Mouse (Mus musculus) spleen, postnatal 36 days (tissue): ENCODE measurements around the gene Rtn4rl1.
"Not testable (repeated sequence)": the region's sequence is repeated elsewhere in the genome, so short reads cannot be mapped to it uniquely, and the experiment has no call there.

Source experiments
- DNase-seq, 2 experiments: peaks; one replicate each; pipeline ENCODE4 v3.0.0; 2022; ENCODE audit warnings: low spot score in 2 of 2, mixed read lengths in 1 of 2

Gene Rtn4rl1

DNA sequence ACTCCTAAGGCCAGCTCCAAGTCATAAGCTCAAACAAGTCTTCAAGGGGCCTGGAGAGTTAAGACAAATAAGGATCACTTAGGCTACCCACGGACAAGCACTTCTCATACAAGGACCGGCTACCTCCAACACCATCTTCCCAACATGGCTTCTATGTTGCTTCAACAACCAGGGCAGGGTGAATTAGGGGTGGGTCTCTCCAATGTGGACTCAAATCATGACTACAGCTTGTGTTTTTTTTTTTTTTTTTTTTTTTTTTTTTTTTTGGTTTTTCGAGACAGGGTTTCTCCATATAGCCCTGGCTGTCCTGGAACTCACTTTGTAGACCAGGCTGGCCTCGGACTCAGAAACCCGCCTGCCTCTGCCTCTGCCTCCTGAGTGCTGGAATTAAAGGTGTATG, 102.0 kb downstream of the Rtn4rl1 start:
- not testable (repeated sequence) for DNase-seq

DNA sequence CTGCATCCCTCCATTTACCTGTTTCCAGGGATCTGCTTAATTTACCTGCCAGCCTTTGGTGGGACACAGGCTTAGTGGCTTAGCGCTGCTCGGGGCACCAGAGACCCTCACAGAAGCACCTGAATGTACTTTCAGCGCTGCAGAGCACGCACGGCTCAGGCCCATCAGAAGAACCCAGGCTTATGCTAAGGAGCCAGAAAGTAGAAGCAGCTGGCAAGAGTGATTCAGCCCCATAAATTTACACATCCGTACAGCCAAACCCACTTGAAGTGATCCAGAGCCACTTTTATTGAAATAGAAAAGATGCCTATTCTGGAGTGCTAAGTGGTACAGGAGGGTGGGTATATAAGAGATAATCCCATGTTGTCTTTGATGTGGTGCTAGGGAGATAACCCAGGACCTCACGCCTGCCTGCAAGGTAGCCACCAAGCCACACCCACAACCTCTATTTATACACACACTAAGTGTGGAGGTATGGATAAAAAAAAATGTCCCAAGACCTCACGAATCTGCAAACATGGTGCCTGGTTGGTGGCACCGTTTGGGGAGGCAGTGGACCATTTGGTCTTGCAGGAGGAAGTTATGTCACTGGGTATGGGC, 102.9 kb downstream of the Rtn4rl1 start:
- no peak for DNase-seq

DNA sequence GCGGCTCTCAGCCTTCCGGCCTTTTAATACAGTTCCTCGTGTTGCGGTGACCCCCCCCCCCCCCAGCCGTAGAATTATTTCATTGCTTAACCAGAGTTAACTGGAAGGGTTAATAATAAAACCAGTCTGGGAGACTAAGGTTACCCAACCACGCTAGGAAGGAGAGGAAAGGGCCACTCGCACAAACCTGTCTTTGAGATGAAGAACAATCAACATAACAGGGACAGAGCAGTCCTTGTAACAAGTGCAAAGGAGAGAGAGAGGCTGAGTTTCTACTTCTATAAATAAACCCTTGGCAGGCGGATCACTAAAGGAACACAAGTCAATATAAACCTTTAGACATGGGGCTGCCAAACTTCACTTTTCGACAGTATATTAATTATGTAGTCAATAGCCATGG, 104.0 kb downstream of the Rtn4rl1 start:
- DNase-seq = no peak

DNA sequence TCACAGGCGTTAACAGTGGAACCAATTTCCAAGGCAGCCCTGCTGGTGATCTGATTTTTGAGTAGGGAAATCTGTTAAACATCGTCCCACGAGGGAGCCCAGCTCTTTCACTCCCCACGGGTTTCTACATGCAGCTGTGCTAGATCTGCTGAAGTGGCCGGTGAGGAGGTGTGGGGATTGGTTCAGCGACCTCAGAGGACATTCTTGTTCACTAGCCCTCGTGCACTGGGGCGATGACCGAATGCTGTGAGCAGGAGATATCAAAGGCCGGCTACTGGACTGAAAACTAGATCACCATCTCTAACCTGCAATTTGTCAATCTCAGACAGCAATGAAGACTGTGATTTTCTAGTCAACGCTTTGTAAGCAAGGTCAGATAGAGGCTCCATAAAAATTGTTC, 104.9 kb downstream of the Rtn4rl1 start:
- no peak for DNase-seq

DNA sequence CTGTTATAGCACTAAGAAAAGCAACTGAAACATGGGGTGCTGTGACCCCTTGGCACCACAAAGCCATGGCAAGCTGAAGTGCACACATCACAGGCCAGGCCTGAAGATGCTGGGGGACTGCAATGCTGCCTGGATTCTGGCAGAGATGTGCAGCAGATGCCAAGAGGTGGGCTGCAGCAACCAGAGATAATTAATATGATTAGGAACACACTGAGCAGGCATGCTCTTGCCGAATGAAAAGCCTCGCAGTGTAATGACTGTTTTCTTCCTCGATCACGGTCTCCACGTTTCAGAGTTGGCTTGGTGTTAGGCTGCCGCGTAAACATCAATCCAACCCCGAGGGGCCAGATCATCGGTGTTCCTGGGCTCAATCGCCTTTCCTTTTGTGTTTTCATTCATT, 106.2 kb downstream of the Rtn4rl1 start:
- no peak for DNase-seq

DNA sequence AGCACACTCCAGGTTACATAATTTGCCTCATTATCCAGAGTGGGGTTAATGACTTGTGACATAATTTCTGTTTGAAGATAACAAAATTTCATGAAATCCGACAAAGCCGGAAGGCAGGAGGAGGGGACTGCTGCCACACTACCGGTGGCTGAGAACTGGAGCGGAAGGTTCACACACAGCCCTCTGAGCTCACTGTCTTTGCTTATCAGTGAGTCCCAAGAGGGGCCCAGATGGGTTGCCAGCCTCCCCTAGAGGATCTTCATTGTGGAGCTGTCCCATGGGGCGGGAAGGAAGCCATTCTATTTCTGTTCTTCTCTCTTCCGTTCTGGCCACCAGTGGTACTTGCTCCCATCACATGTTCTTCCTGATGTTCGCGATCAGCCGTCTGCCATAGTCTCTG, 107.4 kb downstream of the Rtn4rl1 start:
- no peak for DNase-seq

DNA sequence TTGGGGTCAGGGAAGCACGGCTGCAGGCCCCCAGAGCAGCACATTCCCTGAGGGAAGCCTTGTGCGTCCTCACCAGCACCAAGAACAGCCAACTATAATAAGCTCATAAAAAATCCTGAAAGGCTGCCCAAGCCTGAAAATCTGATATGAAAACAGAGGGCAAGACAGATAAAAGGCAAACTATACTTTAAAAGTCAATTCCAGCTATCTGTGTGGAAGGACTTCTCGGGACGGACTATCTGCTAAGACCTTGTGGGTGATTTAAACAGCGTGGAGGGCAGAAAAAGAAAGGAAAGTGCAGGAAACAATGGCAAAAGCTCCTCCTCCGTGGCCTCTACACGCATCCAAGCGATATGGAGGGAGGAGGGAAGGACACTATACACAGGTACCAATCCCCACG, 111.2 kb downstream of the Rtn4rl1 start:
- DNase-seq = no peak

DNA sequence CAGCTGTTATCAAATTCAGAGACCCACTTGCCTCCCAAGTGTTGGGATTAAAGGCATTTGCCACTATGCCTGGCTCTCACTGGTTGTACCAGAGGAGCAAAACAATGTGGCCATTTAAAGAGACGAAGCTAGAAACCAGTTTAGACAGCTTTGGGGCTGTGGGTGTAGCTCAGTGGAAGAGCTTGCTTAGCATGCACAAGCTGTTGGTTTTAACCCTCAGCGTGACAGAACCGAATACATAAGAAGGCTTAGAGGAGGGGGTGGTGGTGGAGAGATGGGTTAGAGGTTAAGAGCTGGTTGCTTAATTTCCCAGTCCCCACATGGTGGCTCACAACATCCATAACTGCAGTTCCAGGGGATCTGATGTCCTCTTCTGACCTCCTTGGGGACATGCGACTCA, 115.1 kb downstream of the Rtn4rl1 start:
- DNase-seq = no peak

DNA sequence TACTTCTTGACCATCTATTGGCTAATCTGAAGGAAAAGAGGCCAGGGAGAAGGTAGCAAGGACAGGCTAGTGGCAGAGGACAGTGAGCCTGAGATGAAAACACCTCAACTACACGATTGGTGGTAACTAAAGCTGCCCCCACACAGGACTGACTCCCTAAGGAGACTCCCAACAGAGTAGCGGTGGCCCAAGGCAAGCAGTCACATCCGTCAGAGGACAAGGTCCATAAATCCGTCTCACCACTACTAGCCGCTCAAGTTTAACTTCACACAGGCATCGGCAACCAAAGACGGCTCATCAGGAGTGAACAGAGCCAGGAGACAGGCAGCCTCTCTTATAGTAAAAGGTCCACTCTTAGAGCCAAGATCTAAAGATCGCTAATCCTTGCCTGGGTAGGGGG, 117.2 kb downstream of the Rtn4rl1 start:
- no peak for DNase-seq

DNA sequence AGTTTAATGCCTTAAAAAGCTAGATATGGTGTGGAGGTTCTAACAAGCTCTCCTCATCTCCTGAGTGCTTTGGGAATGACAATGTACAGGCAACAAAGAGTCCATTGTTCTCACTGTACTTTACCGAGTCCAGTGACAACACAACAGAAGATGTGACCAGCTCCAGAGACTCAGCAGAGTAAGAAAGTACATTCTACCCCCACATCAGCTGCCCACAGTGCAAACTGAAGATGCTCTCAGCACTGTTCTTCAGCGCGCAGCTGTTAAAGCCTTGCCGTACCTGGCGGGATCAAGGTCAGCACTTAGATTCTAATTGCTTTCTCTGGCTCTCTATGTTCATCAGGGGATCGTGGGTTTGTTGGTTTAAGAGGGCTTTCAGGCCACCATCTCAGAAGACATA, 118.2 kb downstream of the Rtn4rl1 start:
- no peak for DNase-seq

DNA sequence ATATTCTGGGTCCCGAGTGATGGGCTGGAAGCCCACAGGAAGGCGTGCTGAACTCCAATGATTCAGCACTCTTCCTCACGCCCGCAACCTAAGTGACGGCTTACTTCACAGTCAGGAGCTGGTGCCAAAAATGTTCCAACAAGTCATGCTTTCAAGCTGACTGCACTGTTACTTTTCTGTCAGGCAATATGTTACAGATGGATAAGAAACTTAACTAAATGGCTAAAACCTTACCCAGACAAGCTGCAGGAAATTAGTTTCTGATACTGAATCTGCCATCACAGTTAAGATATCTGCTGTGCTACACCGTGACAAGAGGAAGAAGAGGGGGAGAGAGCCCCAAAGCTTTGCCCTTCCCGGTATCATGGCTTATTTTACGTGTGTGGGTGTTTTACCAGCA, 120.3 kb downstream of the Rtn4rl1 start:
- no peak for DNase-seq
